Mouse (Mus musculus): ENCODE results near the gene Stpg1. TPM values are rescaled to one million over a fixed set of nuclear protein-coding genes. Genes with fewer than 3 reads are reported as not detected.

The Stpg1 gene
- polyA plus RNA-seq, 1 experiment from 2014 or later: 0.79 TPM

DNA sequence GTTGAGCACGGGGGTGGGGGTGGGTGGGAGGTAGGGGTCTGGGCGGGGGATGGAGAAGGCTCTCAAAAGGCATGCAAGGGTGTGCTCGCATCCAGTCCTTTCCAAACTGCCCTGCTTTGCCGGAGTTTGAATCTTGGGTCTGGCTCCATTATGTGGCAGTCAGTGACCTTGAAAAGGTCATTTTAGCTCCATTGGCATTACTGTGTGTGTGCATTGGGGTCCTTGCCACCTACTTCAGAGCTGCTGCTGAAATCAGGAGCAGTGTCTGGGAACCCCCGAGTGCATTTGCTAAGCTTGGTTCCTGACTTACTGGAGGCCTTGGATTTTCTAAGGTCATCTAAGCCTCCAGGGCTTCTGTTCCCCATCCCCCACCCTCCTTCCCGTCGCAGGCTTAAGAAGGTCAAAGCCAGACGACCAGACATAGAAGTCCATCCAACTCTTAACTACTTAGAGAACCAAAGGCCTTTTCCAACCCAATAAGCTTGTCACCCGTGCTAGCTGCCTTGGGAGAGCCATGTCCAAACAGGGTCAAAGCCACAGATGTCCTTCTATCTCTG lies 54.0 kb downstream of the Stpg1 start:
- H3K27ac ChIP-seq (ENCODE audit: low read depth, low read length): no peak overlapping the region
- no peak overlapping the region for H3K4me3 ChIP-seq (ENCODE audit: low read depth, low read length)
- no peak overlapping the region for H3K9ac ChIP-seq (ENCODE audit: low read depth, low read length)
- no peaks in the 10 kb centered on the region for H3K9me3 ChIP-seq (ENCODE audit: control insufficient read depth, low read length)
- 39% methylated on average over 9 of the region's 9 CpGs for WGBS
- no peak for DNase-seq (ENCODE audit: low spot score)
- H3K4me2 ChIP-seq (replicated peaks; ENCODE audit: low read depth, low read length): no peak overlapping the region
- no peak for ATAC-seq (ENCODE audit: low FRiP score)
- H3K27me3 ChIP-seq (ENCODE audit: control insufficient read depth, insufficient read depth, low read length): no peaks in the 10 kb centered on the region
- no peaks in the 10 kb centered on the region for H3K36me3 ChIP-seq (ENCODE audit: control insufficient read depth, insufficient read depth, low read length)
- peaks cover 7% of the 10 kb centered on the region; the same call in 1 of the 2 replicates for H3K4me1 ChIP-seq (replicated peaks; ENCODE audit: control insufficient read depth, insufficient read depth, low read length)

GRCm38 (mm10) chr4:135549323-135549722 lies 54.7 kb downstream of the Stpg1 start:
- ATAC-seq (ENCODE audit: low FRiP score) (no peak), DNase-seq (ENCODE audit: low spot score) (no peak)
- no peak overlapping the region for H3K4me2 ChIP-seq (replicated peaks; ENCODE audit: low read depth, low read length)
- no peaks in the 10 kb centered on the region for H3K9me3 ChIP-seq (ENCODE audit: control insufficient read depth, low read length)
- no peak overlapping the region for H3K9ac ChIP-seq (ENCODE audit: low read depth, low read length)
- H3K4me3 ChIP-seq (ENCODE audit: low read depth, low read length): no peak overlapping the region
- WGBS: 70% methylated on average over 6 of the region's 6 CpGs
- no peak overlapping the region for H3K27ac ChIP-seq (ENCODE audit: low read depth, low read length)
- no peaks in the 10 kb centered on the region for H3K36me3 ChIP-seq (ENCODE audit: control insufficient read depth, insufficient read depth, low read length)
- no peaks in the 10 kb centered on the region for H3K27me3 ChIP-seq (ENCODE audit: control insufficient read depth, insufficient read depth, low read length)
- peaks cover 7% of the 10 kb centered on the region; the same call in 1 of the 2 replicates for H3K4me1 ChIP-seq (replicated peaks; ENCODE audit: control insufficient read depth, insufficient read depth, low read length)

- 60% methylated on average over 2 of the region's 2 CpGs for WGBS
- H3K9ac ChIP-seq (ENCODE audit: low read depth, low read length): no peak overlapping the region
- ATAC-seq (ENCODE audit: low FRiP score): no peak
- no peak overlapping the region for H3K27ac ChIP-seq (ENCODE audit: low read depth, low read length)
- H3K27me3 ChIP-seq (ENCODE audit: control insufficient read depth, insufficient read depth, low read length): peaks cover 2% of the 10 kb centered on the region; the same call in 1 of the 2 replicates
- no peaks in the 10 kb centered on the region for H3K4me1 ChIP-seq (replicated peaks; ENCODE audit: control insufficient read depth, insufficient read depth, low read length)
- no peaks in the 10 kb centered on the region for H3K36me3 ChIP-seq (ENCODE audit: control insufficient read depth, insufficient read depth, low read length)
- H3K4me2 ChIP-seq (replicated peaks; ENCODE audit: low read depth, low read length): no peak overlapping the region
- no peak for DNase-seq (ENCODE audit: low spot score)
- no peak overlapping the region for H3K4me3 ChIP-seq (ENCODE audit: low read depth, low read length)
- no peaks in the 10 kb centered on the region for H3K9me3 ChIP-seq (ENCODE audit: control insufficient read depth, low read length)
These were observed 69.2 kb downstream of the Stpg1 start for GRCm38 (mm10) chr4:135563794-135564193.

DNA sequence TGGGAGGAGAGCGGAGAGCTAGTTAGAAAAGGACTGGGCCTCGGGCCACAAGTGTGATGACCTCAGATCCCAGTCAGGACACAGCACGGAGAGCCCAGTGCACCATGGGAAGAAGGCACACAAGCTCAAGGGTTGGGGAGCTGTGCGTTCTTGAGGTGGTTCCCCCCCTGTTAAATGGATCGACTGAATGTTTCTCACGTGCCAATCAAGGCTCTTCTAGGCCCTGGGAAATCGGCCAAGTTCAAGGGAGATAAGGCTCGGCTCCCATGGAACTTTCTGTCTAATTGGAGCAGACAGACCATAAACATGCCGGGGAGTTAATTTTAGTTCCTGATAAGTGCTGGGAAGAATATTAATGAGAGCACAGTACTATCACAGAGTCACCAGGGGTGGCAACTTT lies 70.8 kb downstream of the Stpg1 start:
- Histone ChIP-seq H3K9me3 (ENCODE audit: control insufficient read depth, low read length) (no peaks in the 10 kb centered on the region), H3K4me1 (replicated peaks; ENCODE audit: control insufficient read depth, insufficient read depth, low read length) (0 out of 2 replicates have a peak, but pooled peaks cover 4% of the 10 kb centered on the region), H3K4me2 (replicated peaks; ENCODE audit: low read depth, low read length) (no peak overlapping the region), H3K27ac (ENCODE audit: low read depth, low read length) (no peak overlapping the region), H3K27me3 (ENCODE audit: control insufficient read depth, insufficient read depth, low read length) (peaks cover 11% of the 10 kb centered on the region; the same call in 1 of the 2 replicates), H3K9ac (ENCODE audit: low read depth, low read length) (no peak overlapping the region), H3K4me3 (ENCODE audit: low read depth, low read length) (no peak overlapping the region), H3K36me3 (ENCODE audit: control insufficient read depth, insufficient read depth, low read length) (no peaks in the 10 kb centered on the region)
- no peak for DNase-seq (ENCODE audit: low spot score)
- WGBS: 75% methylated on average over 9 of the region's 9 CpGs
- no peak for ATAC-seq (ENCODE audit: low FRiP score)

DNA sequence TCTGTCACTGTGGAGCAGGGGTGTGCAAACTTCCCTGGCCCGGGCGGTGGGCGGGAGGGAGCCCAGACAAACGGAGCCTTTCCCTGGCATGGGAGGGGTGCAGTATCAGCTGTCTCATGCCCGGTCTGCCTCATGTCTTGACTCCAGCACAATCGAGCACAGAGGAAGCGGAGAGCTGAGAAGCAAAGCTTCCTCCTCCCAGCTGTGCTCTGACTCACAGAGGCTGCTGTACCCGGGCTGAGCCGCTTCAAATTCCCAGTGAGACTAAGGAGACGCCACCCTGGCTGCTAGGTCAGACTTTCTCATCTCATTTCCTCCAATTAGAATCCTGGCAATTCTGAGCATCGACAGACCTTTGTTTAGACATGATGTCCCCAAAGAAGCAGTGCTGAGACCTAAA lies 72.5 kb downstream of the Stpg1 start:
- Histone ChIP-seq H3K9ac (ENCODE audit: low read depth, low read length) (no peak overlapping the region), H3K4me2 (replicated peaks; ENCODE audit: low read depth, low read length) (no peak overlapping the region), H3K27ac (ENCODE audit: low read depth, low read length) (no peak overlapping the region), H3K36me3 (ENCODE audit: control insufficient read depth, insufficient read depth, low read length) (no peaks in the 10 kb centered on the region), H3K4me1 (replicated peaks; ENCODE audit: control insufficient read depth, insufficient read depth, low read length) (0 out of 2 replicates have a peak, but pooled peaks cover 4% of the 10 kb centered on the region), H3K9me3 (ENCODE audit: control insufficient read depth, low read length) (no peaks in the 10 kb centered on the region), H3K4me3 (ENCODE audit: low read depth, low read length) (no peak overlapping the region), H3K27me3 (ENCODE audit: control insufficient read depth, insufficient read depth, low read length) (peaks cover 26% of the 10 kb centered on the region)
- ATAC-seq (ENCODE audit: low FRiP score): no peak
- no peak for DNase-seq (ENCODE audit: low spot score)
- 41% methylated on average over 11 of the region's 11 CpGs for WGBS

DNA sequence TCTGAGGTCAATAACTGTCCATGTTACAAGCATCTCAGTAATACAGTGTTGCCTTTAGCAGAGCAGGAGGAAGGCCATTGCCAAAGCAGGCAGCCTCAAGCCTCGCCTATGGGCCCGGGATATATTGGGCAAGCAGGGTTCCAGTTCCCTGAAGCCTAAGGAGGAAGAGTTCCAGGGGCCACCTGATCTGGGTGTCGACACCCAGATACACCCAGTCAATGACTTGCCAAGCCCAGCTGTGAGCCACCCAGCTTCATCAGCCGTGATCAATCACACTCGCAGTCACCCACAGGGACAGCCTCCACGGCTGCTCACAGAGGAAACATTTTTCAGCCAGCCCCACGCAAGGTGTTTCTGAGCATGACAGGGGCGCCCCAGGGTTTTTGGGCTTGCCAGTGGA lies 72.9 kb downstream of the Stpg1 start:
- no peak for ATAC-seq (ENCODE audit: low FRiP score)
- no peak overlapping the region for H3K4me3 ChIP-seq (ENCODE audit: low read depth, low read length)
- WGBS: 65% methylated on average over 8 of the region's 8 CpGs
- 0 out of 2 replicates have a peak, but pooled peaks cover 4% of the 10 kb centered on the region for H3K4me1 ChIP-seq (replicated peaks; ENCODE audit: control insufficient read depth, insufficient read depth, low read length)
- H3K9ac ChIP-seq (ENCODE audit: low read depth, low read length): no peak overlapping the region
- DNase-seq (ENCODE audit: low spot score): no peak
- no peaks in the 10 kb centered on the region for H3K9me3 ChIP-seq (ENCODE audit: control insufficient read depth, low read length)
- no peak overlapping the region for H3K4me2 ChIP-seq (replicated peaks; ENCODE audit: low read depth, low read length)
- no peak overlapping the region for H3K27ac ChIP-seq (ENCODE audit: low read depth, low read length)
- H3K36me3 ChIP-seq (ENCODE audit: control insufficient read depth, insufficient read depth, low read length): no peaks in the 10 kb centered on the region
- peaks cover 31% of the 10 kb centered on the region for H3K27me3 ChIP-seq (ENCODE audit: control insufficient read depth, insufficient read depth, low read length)

DNA sequence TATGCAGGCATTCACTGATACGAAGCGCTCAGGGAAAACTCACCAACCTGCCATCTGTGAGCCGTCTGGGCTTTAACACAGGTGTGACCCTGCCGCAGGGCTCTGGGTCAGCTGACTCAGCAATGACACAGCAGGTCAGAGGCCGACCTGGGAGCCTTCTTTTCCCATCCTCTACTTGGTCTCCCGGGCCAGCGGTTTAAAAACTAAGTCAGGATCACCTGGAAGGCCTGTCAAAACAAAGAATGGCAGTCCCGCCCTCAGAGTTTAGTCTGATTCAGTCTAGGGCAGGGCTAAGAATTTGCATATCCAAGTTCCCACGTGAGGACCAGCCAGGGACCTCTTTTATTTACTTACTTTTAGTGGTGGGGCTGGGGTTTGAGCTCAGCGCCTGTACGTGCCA lies 74.6 kb downstream of the Stpg1 start:
- H3K27me3 ChIP-seq (ENCODE audit: control insufficient read depth, insufficient read depth, low read length): peaks cover 44% of the 10 kb centered on the region
- H3K4me1 ChIP-seq (replicated peaks; ENCODE audit: control insufficient read depth, insufficient read depth, low read length): peaks cover 4% of the 10 kb centered on the region; the same call in 1 of the 2 replicates

GRCm38 (mm10) chr4:135570152-135571036 lies 75.8 kb downstream of the Stpg1 start:
- WGBS: 11% methylated on average over 32 of the region's 32 CpGs
- peaks cover 50% of the 10 kb centered on the region for H3K27me3 ChIP-seq (ENCODE audit: control insufficient read depth, insufficient read depth, low read length)
- H3K9ac ChIP-seq (ENCODE audit: low read depth, low read length): peak overlapping the region; percentile 11; the same call in 1 of the 2 replicates
- peak overlapping the region; percentile 29 for H3K4me3 ChIP-seq (ENCODE audit: low read depth, low read length)
- no peak overlapping the region for H3K27ac ChIP-seq (ENCODE audit: low read depth, low read length)
- H3K4me1 ChIP-seq (replicated peaks; ENCODE audit: control insufficient read depth, insufficient read depth, low read length): peaks cover 4% of the 10 kb centered on the region; the same call in 1 of the 2 replicates
- peak overlapping the region; percentile 46 for H3K4me2 ChIP-seq (replicated peaks; ENCODE audit: low read depth, low read length)
- DNase-seq (ENCODE audit: low spot score) (peak; percentile 74), ATAC-seq (ENCODE audit: low FRiP score) (peak; percentile 52; the same call in 1 of the 2 replicates)
- no peaks in the 10 kb centered on the region for H3K9me3 ChIP-seq (ENCODE audit: control insufficient read depth, low read length)
- no peaks in the 10 kb centered on the region for H3K36me3 ChIP-seq (ENCODE audit: control insufficient read depth, insufficient read depth, low read length)

More for the DNA sequence above, 74.6 kb downstream of the Stpg1 start:
- no peak overlapping the region for H3K4me2 ChIP-seq (replicated peaks; ENCODE audit: low read depth, low read length)
- no peaks in the 10 kb centered on the region for H3K9me3 ChIP-seq (ENCODE audit: control insufficient read depth, low read length)
- no peak overlapping the region for H3K9ac ChIP-seq (ENCODE audit: low read depth, low read length)
- WGBS: 7% methylated on average over 11 of the region's 11 CpGs
- H3K36me3 ChIP-seq (ENCODE audit: control insufficient read depth, insufficient read depth, low read length): no peaks in the 10 kb centered on the region
- H3K27ac ChIP-seq (ENCODE audit: low read depth, low read length): no peak overlapping the region
- DNase-seq (ENCODE audit: low spot score): no peak
- no peak for ATAC-seq (ENCODE audit: low FRiP score)
- no peak overlapping the region for H3K4me3 ChIP-seq (ENCODE audit: low read depth, low read length)
